Mouse (Mus musculus): ENCODE data around the gene Il4. TPM values are rescaled to one million over a fixed set of nuclear protein-coding genes. Genes with fewer than 3 reads are reported as not detected.

Gene Il4
- polyA plus RNA-seq, 1 experiment from 2014 or later = 0.45 TPM

DNA sequence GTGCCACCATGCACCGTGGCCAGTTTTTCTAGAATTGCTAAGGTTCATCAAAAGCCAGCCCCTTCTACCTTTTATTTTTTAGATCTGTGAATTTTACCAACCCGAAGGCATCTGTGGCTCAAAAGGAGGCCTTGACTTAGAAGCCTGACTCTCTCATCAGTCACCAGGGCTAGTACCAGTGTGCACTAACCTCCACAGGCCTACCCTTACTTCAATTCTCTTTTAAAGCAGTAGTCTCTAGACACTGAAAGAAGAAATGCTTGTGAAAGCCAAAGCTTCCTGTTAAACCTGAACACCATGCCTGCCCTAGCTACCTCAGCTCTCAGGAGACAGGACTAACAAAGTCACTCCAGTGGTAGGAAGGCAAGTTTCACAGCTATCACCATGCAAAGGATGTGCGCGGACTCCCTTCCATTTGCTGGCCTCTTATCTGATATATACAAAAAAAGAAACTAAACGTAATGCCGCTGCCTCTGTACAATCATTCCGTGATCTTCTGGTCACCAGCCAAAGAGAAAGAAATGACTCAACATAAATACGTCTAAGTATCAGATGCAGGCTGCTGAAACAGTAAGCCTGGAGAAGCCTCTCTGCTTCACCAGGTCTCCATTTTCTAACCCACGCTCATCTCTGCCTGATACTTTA, 38.2 kb upstream of the Il4 start:
- TF ChIP-seq EP300 (optimal IDR thresholded peaks at IDR 0.05) (no peak), CTCF (IDR thresholded peaks at IDR 0.05; ENCODE audit: low read depth) (no peak)
- no peak overlapping the region for H3K27ac ChIP-seq (replicated peaks)
- peaks cover 4% of the 10 kb centered on the region for H3K36me3 ChIP-seq (ENCODE audit: control insufficient read depth, insufficient read depth, low read length)
- H3K4me3 ChIP-seq (ENCODE audit: low read depth, low read length) = no peak overlapping the region
- H3K9ac ChIP-seq (ENCODE audit: low read length) = no peak overlapping the region
- no peak for DNase-seq (ENCODE audit: low spot score)
- no peaks in the 10 kb centered on the region for H3K27me3 ChIP-seq (ENCODE audit: control insufficient read depth, insufficient read depth, low read length)
- no peak for ATAC-seq (ENCODE audit: low FRiP score, low TSS enrichment)
- H3K4me1 ChIP-seq (replicated peaks; ENCODE audit: control insufficient read depth, insufficient read depth) = no peaks in the 10 kb centered on the region
- H3K4me2 ChIP-seq (replicated peaks; ENCODE audit: low read depth) = no peak overlapping the region
- H3K9me3 ChIP-seq (ENCODE audit: control insufficient read depth, low read length) = no peaks in the 10 kb centered on the region
- WGBS = 54% methylated on average over 9 of the region's 9 CpGs

DNA sequence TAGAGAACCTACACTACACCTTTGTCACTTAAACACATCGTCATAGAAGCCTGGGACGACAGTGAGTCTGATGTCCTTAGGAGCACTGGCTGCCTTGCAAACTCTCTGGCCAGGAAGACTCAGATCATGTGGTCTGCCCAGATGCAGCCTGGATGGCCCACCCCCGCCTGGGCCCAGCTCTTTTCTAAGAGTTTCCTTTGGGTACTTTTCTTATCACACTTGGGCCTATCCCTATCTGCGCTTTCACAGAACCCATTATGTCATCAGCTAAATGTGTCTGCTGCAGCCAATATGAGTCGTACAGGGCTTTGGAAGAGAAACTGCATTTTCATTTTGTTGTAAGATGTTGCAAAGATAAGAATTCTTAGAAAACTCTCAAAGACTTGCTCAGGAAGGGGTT, 36.6 kb upstream of the Il4 start:
- no peak overlapping the region for H3K27ac ChIP-seq (replicated peaks)
- H3K9ac ChIP-seq (ENCODE audit: low read length) = no peak overlapping the region
- no peaks in the 10 kb centered on the region for H3K9me3 ChIP-seq (ENCODE audit: control insufficient read depth, low read length)
- 74% methylated on average over 5 of the region's 5 CpGs for WGBS
- no peaks in the 10 kb centered on the region for H3K4me1 ChIP-seq (replicated peaks; ENCODE audit: control insufficient read depth, insufficient read depth)
- no peak for ATAC-seq (ENCODE audit: low FRiP score, low TSS enrichment)
- no peak overlapping the region for H3K4me2 ChIP-seq (replicated peaks; ENCODE audit: low read depth)
- no peak overlapping the region for H3K4me3 ChIP-seq (ENCODE audit: low read depth, low read length)
- H3K36me3 ChIP-seq (ENCODE audit: control insufficient read depth, insufficient read depth, low read length) = peaks cover 6% of the 10 kb centered on the region
- no peak for TF ChIP-seq EP300 (optimal IDR thresholded peaks at IDR 0.05)
- TF ChIP-seq CTCF (IDR thresholded peaks at IDR 0.05; ENCODE audit: low read depth) = no peak
- H3K27me3 ChIP-seq (ENCODE audit: control insufficient read depth, insufficient read depth, low read length) = no peaks in the 10 kb centered on the region
- DNase-seq (ENCODE audit: low spot score) = no peak

DNA sequence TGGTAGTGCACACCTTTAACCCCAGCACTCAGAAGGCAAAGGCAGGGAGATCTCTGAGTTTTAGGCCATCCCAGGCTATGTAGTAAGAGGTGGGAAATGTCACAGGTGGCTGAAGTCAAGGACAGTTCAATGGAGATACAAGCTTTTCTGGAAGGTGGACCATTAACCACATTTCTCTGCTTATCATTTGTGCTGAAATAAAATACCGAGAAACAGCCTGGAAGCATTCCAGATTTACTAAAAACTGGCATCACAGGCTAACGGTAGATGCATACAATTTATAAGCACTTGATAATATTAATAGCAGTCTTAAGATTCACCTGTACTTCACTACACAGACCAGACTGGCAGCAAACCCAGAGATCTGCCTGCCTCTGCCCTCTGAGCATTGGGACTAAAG, 34.0 kb upstream of the Il4 start:
- ATAC-seq (ENCODE audit: low FRiP score, low TSS enrichment) (no peak), DNase-seq (ENCODE audit: low spot score) (no peak)
- H3K9me3 ChIP-seq (ENCODE audit: control insufficient read depth, low read length) = no peaks in the 10 kb centered on the region
- H3K27ac ChIP-seq (replicated peaks) = no peak overlapping the region
- no peak overlapping the region for H3K4me2 ChIP-seq (replicated peaks; ENCODE audit: low read depth)
- no peak overlapping the region for H3K9ac ChIP-seq (ENCODE audit: low read length)
- 76% methylated on average over 2 of the region's 2 CpGs for WGBS
- H3K36me3 ChIP-seq (ENCODE audit: control insufficient read depth, insufficient read depth, low read length) = peaks cover 12% of the 10 kb centered on the region
- H3K4me3 ChIP-seq (ENCODE audit: low read depth, low read length) = no peak overlapping the region
- TF ChIP-seq CTCF (IDR thresholded peaks at IDR 0.05; ENCODE audit: low read depth) = no peak
- H3K4me1 ChIP-seq (replicated peaks; ENCODE audit: control insufficient read depth, insufficient read depth) = no peaks in the 10 kb centered on the region
- no peaks in the 10 kb centered on the region for H3K27me3 ChIP-seq (ENCODE audit: control insufficient read depth, insufficient read depth, low read length)

DNA sequence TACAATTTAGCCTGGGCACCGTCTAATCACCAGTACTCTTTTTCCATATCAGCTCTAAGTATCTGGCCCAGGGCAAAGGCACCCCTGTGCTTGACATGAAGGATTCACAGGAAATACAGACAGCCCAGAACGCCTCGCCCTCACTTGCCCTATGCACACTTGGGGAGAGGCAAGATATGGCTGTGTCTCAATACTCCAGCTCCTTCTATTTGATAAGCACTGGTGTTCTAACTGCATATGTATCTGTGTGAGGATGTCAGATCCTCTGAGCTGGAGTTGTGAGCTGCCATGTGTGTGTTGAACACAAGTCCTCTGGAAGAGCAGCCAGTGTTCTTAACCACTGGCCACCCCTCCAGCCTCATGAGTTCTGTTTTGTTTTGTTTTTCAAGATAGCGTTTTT, 33.0 kb upstream of the Il4 start:
- Histone ChIP-seq H3K27ac (replicated peaks) (no peak overlapping the region), H3K9ac (ENCODE audit: low read length) (no peak overlapping the region), H3K4me1 (replicated peaks; ENCODE audit: control insufficient read depth, insufficient read depth) (no peaks in the 10 kb centered on the region), H3K36me3 (ENCODE audit: control insufficient read depth, insufficient read depth, low read length) (peaks cover 12% of the 10 kb centered on the region), H3K4me3 (ENCODE audit: low read depth, low read length) (no peak overlapping the region), H3K4me2 (replicated peaks; ENCODE audit: low read depth) (no peak overlapping the region), H3K9me3 (ENCODE audit: control insufficient read depth, low read length) (no peaks in the 10 kb centered on the region), H3K27me3 (ENCODE audit: control insufficient read depth, insufficient read depth, low read length) (no peaks in the 10 kb centered on the region)
- TF ChIP-seq CTCF (IDR thresholded peaks at IDR 0.05; ENCODE audit: low read depth) = no peak
- WGBS = 84% methylated on average over 4 of the region's 4 CpGs
- DNase-seq (ENCODE audit: low spot score) (no peak), ATAC-seq (ENCODE audit: low FRiP score, low TSS enrichment) (no peak)

DNA sequence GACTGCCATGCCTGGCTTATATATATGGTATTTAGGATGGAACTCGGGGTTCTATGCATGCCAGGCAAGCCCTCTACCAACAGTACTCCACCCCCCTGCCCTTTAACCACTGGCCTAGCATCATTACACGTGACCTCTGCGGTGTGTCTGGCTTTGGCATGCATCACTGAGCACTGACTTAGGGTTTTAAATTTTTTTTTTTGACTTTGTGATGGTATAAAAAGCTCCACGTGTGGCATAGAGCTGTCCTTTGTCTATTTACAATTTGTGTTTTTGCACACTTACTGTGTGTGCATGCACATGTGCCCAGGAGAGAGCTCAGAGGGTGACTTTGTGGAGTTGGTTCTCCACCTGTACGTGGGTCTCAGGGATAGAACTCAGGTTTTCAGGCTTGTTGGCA, 25.5 kb upstream of the Il4 start:
- Histone ChIP-seq H3K27me3 (ENCODE audit: control insufficient read depth, insufficient read depth, low read length) (no peaks in the 10 kb centered on the region), H3K27ac (replicated peaks) (no peak overlapping the region), H3K4me3 (ENCODE audit: low read depth, low read length) (no peak overlapping the region), H3K4me1 (replicated peaks; ENCODE audit: control insufficient read depth, insufficient read depth) (no peaks in the 10 kb centered on the region), H3K36me3 (ENCODE audit: control insufficient read depth, insufficient read depth, low read length) (no peaks in the 10 kb centered on the region), H3K9ac (ENCODE audit: low read length) (no peak overlapping the region), H3K9me3 (ENCODE audit: control insufficient read depth, low read length) (no peaks in the 10 kb centered on the region), H3K4me2 (replicated peaks; ENCODE audit: low read depth) (no peak overlapping the region)
- ATAC-seq (ENCODE audit: low FRiP score, low TSS enrichment) = no peak
- no peak for DNase-seq (ENCODE audit: low spot score)
- WGBS = 71% methylated on average over 5 of the region's 5 CpGs
- TF ChIP-seq EP300 (optimal IDR thresholded peaks at IDR 0.05) = no peak
- no peak for TF ChIP-seq CTCF (IDR thresholded peaks at IDR 0.05; ENCODE audit: low read depth)

DNA sequence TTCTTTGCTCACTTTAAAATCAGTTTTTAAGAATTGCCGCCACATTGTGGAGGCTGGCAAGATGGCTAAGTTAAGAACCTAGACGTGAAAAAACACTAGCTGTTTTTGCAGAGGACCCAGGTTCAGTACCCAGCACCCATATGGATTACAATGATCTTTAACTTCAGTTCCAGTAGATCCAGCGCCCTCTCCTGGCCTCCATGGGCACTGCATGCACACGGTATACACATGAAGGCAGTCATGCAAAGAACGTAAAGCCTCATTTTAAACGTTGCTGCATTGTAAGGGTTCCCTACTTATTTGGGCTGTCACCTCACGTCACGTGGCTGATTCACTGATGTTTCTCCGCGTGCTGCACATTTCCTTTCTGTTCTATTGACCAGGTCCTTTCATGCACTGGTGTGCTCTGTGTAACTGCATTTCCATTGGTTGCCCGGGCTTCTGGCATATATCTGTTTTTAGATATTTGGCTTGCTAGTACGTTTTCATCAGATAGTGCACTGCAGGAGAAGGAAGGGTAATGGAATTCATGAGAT, 24.3 kb upstream of the Il4 start:
- ATAC-seq (ENCODE audit: low FRiP score, low TSS enrichment) (no peak), DNase-seq (ENCODE audit: low spot score) (no peak)
- Histone ChIP-seq H3K9ac (ENCODE audit: low read length) (no peak overlapping the region), H3K36me3 (ENCODE audit: control insufficient read depth, insufficient read depth, low read length) (no peaks in the 10 kb centered on the region), H3K27me3 (ENCODE audit: control insufficient read depth, insufficient read depth, low read length) (no peaks in the 10 kb centered on the region), H3K4me1 (replicated peaks; ENCODE audit: control insufficient read depth, insufficient read depth) (no peaks in the 10 kb centered on the region), H3K9me3 (ENCODE audit: control insufficient read depth, low read length) (no peaks in the 10 kb centered on the region), H3K4me2 (replicated peaks; ENCODE audit: low read depth) (no peak overlapping the region), H3K4me3 (ENCODE audit: low read depth, low read length) (no peak overlapping the region), H3K27ac (replicated peaks) (no peak overlapping the region)
- whole genome bisulfite sequencing = 71% methylated on average over 12 of the region's 12 CpGs
- TF ChIP-seq CTCF (IDR thresholded peaks at IDR 0.05; ENCODE audit: low read depth) (peak; percentile 49), EP300 (optimal IDR thresholded peaks at IDR 0.05) (no peak)

Data from stomach, postnatal 0 days (tissue).